Mouse (Mus musculus): ENCODE results near the gene Men1. TPM values are rescaled to one million over a fixed set of nuclear protein-coding genes. Genes with fewer than 3 reads are reported as not detected.

The Men1 gene
- total RNA-seq, 2 experiments from 2014 or later = 81.1 to 81.4 TPM

- intact Hi-C loops (cut with DNase I) = no loop called here
Observed at GRCm38 (mm10) chr19:6363091-6363410, 28.3 kb downstream of the Men1 start.

GRCm38 (mm10) chr19:6363411-6364240, 28.8 kb downstream of the Men1 start, which contains the start of gene Sf1:
TSS of gene Sf1 (plus strand) at chr19:6363690.
- peak; percentile 100 for DNase-seq
- intact Hi-C loops (cut with DNase I) = no loop called here

More at GRCm38 (mm10) chr19:6363091-6363410, 28.3 kb downstream of the Men1 start:
- DNase-seq = no peak

- peak; percentile 95 for DNase-seq
- intact Hi-C loops (cut with DNase I) = no loop called here
Observed at GRCm38 (mm10) chr19:6364317-6364725, 29.5 kb downstream of the Men1 start.

GRCm38 (mm10) chr19:6364842-6365241, 30.1 kb downstream of the Men1 start:
- DNase-seq = no peak
- intact Hi-C loops (cut with DNase I) = no loop called here

GRCm38 (mm10) chr19:6370175-6370574, 35.4 kb downstream of the Men1 start:
- intact Hi-C loops (cut with DNase I) = no loop called here
- DNase-seq = no peak

- DNase-seq = no peak
- intact Hi-C loops (cut with DNase I) = no loop called here
Observed at GRCm38 (mm10) chr19:6372433-6372832, 37.7 kb downstream of the Men1 start.

GRCm38 (mm10) chr19:6373539-6374400, 39.0 kb downstream of the Men1 start:
- intact Hi-C loops (cut with DNase I) = no loop called here

GRCm38 (mm10) chr19:6374571-6374970, 39.8 kb downstream of the Men1 start:
- DNase-seq = no peak
- intact Hi-C loops (cut with DNase I) = no loop called here

More at GRCm38 (mm10) chr19:6373539-6374400, 39.0 kb downstream of the Men1 start:
- peak; percentile 91 for DNase-seq

- intact Hi-C loops (cut with DNase I) = no loop called here
- DNase-seq = no peak
Observed at GRCm38 (mm10) chr19:6375423-6376254, 40.9 kb downstream of the Men1 start.

GRCm38 (mm10) chr19:6376255-6376564, 41.4 kb downstream of the Men1 start:
- intact Hi-C loops (cut with DNase I) = no loop called here
- DNase-seq = peak; percentile 81

- intact Hi-C loops (cut with DNase I) = no loop called here
- no peak for DNase-seq
Observed at GRCm38 (mm10) chr19:6376643-6377042, 41.9 kb downstream of the Men1 start.

GRCm38 (mm10) chr19:6377327-6378040, 42.7 kb downstream of the Men1 start:
- intact Hi-C loops (cut with DNase I) = no loop called here
- no peak for DNase-seq

- intact Hi-C loops (cut with DNase I) = no loop called here
- no peak for DNase-seq
Observed at GRCm38 (mm10) chr19:6380411-6381166, 45.8 kb downstream of the Men1 start.

GRCm38 (mm10) chr19:6381238-6381637, 46.5 kb downstream of the Men1 start:
- intact Hi-C loops (cut with DNase I) = no loop called here
- DNase-seq = no peak

GRCm38 (mm10) chr19:6382323-6382924, 47.6 kb downstream of the Men1 start:
- intact Hi-C loops (cut with DNase I) = no loop called here
- DNase-seq = no peak

GRCm38 (mm10) chr19:6383470-6383869, 48.7 kb downstream of the Men1 start:
- intact Hi-C loops (cut with DNase I) = no loop called here
- no peak for DNase-seq

- peak; percentile 52 for DNase-seq
- intact Hi-C loops (cut with DNase I) = no loop called here
Observed at GRCm38 (mm10) chr19:6384128-6384527, 49.3 kb downstream of the Men1 start, which contains the start of gene Pygm. TSS of gene Pygm (plus strand) at chr19:6384399.

- no peak for DNase-seq
- intact Hi-C loops (cut with DNase I) = no loop called here
Observed at GRCm38 (mm10) chr19:6384954-6385353, 50.2 kb downstream of the Men1 start.

GRCm38 (mm10) chr19:6385419-6385818, 50.6 kb downstream of the Men1 start:
- no peak for DNase-seq
- intact Hi-C loops (cut with DNase I) = no loop called here

Measured in left cerebral cortex, postnatal 4 days (tissue).